Mouse (Mus musculus): Measurements from ENCODE around the gene Cbfb.
"Not testable (repeated sequence)": the region's sequence is repeated elsewhere in the genome, so short reads cannot be mapped to it uniquely, and the experiment has no call there.

Cbfb gene

DNA sequence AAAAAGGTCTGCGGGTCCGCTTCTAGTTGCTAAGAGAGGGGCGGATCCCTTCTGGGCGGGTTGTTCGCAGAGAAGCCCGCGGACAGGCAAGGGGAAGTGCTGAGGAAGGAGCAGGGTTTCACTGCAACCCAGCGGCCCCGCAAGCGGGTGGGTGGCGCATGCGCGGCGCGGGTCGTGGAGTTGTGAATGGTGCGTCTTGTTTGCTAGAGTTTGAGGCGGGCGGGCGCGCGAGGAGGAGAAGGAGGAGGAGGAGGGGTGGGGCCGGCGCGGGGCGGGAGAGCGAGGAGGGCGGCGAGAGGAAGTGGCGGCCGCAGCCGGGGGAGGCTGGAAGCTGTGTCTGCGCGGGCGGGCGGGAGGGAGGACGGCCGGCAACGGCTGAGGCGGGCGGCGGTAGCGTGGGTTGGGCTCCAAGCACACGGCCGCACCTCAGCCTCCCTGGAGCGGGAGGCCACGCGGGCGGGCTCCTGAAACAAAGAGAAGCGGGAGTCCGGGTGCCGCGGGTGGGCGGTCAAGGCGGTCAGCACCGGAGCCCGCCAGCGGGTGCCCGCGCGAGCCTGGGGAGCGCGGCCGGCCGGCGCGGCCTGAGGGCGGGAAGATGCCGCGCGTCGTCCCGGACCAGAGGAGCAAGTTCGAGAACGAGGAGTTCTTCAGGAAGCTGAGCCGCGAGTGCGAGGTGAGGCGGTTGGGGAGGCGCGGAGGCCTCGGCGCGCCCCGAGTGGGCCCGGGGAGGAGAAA, at the start of gene Cbfb:
TSS of gene Cbfb (plus strand) at position 294 of the 735 bp plus-strand sequence.
- DNase-seq (ENCODE audit: extremely low read depth, low read depth) = peak; percentile 90

DNA sequence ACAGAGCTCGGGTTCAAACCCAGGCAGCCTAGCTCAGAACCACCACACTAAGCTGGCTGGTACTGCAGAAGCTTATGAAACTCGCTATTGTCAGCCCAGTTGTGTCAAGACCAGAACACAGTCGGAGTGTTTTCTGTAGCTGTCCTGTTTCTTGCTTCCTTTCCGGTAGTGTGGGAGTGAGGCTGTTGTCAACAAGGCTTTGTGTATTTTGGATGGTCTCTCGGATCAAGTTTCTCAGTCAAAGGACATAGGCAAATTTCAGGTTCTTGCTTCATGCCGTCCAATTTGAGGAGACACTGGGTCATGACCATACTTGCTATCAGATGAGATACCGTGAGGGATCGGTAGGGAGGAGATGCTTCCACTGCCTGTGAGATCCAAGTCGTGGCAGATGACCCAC, 40.6 kb upstream of the Cbfb start:
- no peak for DNase-seq (ENCODE audit: extremely low read depth, low read depth)

- no peak for DNase-seq (ENCODE audit: extremely low read depth, low read depth)
These were observed 39.0 kb upstream of the Cbfb start, which contains the start of gene Ces4a for GRCm38 (mm10) chr8:105131509-105131908. Gene Ces4a, plus strand, starts transcription at chr8:105131800.

DNA sequence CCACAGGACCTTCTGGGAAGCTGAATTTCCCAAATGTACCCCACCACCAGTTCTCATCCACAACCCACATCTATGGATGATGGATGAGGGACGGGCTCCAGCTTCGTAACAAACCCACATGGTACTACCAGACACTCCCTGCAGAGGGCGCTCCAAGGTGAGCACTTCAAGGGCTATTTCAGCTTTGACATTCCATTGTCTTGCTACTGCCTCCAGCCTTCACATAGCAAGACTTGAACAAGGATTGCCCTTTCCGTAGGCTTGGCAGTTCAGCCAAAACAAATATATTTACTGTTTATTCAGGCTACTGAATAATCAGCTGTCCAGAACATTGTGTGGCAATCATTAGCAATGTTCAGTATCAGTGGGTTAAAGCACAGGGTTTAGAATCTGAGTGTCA, 32.1 kb upstream of the Cbfb start:
- DNase-seq (ENCODE audit: extremely low read depth, low read depth) = peak; percentile 26

- DNase-seq (ENCODE audit: extremely low read depth, low read depth) = no peak
These were observed 28.1 kb upstream of the Cbfb start for GRCm38 (mm10) chr8:105142395-105142794.

GRCm38 (mm10) chr8:105151654-105152053, 18.8 kb upstream of the Cbfb start:
- no peak for DNase-seq (ENCODE audit: extremely low read depth, low read depth)

- DNase-seq (ENCODE audit: extremely low read depth, low read depth) = no peak
These were observed 17.7 kb upstream of the Cbfb start for GRCm38 (mm10) chr8:105152623-105153398.

GRCm38 (mm10) chr8:105154316-105154715, 16.2 kb upstream of the Cbfb start:
- no peak for DNase-seq (ENCODE audit: extremely low read depth, low read depth)

DNA sequence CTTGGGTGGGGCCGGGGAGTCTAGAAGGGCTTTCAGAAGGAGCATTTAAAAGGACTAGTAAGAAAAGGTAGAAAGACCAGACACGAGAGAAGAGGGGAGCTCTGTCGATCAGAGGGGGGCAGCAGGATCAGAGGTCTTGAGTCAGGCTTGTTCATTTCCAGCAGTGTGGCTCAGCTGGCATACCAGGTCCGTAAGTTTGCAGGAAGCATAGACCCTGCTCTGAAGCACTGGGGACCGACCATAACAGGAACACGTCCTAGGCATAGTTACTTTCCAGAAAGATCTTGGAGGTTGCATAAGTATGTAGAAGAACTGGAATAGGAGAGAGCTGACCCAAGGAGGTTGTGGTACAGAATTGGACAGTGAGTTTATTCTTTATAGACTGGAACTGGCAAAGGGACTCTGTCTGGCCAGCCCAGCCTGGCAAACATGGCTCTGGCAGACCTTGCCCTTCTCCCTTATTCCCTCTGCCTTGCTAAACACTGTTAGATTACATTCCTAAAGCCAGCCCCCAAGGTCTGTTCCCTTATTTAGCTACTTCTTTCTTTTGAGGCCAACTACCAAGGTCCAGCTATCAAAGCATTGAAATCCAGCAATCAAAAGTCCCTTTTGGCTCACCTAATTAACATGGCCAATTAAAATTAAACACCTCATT, 15.3 kb upstream of the Cbfb start:
- no peak for DNase-seq (ENCODE audit: extremely low read depth, low read depth)

DNA sequence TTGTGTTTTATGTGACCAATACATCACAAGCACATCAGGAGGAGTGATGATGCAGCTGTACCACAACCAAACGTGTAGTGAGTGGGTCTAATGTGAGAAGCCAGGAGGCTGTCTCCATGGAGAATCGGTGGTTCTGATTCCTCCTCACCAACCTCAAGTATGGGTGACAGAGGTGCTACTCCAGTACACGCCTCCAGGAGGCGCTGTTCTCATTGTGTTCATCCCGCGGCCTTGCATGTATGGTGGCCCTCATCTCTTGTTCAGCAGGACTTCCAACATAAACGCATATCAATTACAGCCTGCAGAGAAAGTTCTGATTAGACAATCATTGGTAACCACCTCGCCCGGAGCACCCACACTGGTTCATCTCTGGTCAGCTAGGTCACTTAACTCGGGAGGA, 12.9 kb upstream of the Cbfb start:
- DNase-seq (ENCODE audit: extremely low read depth, low read depth) = peak; percentile 44

- DNase-seq (ENCODE audit: extremely low read depth, low read depth) = no peak
These were observed 12.4 kb upstream of the Cbfb start for GRCm38 (mm10) chr8:105158084-105158483.

DNA sequence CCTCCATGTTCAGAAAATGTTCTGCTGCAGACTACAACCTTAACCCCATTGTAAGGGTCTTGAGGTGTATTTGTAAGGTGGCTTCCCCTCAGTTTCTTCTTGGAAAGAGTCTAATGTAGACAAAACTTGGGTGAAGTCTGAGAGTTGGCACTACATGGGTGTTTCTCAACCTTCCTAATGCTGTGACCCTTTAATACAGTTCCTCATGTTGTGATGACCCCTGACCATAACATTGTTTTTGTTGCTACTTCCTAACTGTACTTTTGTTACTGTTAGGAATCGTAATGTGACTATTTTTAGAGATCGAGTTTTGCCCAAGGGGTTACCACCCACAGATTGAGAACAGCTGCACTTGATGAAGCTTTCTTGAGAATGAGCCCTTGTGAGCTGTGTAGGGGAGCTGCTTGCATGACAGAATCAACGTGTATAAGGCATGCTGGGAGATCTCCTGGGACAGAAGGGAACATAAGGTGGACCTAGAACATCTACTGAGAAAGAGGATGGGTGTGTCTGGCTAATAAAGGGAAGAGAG, 9.3 kb upstream of the Cbfb start:
- no peak for DNase-seq (ENCODE audit: extremely low read depth, low read depth)

DNA sequence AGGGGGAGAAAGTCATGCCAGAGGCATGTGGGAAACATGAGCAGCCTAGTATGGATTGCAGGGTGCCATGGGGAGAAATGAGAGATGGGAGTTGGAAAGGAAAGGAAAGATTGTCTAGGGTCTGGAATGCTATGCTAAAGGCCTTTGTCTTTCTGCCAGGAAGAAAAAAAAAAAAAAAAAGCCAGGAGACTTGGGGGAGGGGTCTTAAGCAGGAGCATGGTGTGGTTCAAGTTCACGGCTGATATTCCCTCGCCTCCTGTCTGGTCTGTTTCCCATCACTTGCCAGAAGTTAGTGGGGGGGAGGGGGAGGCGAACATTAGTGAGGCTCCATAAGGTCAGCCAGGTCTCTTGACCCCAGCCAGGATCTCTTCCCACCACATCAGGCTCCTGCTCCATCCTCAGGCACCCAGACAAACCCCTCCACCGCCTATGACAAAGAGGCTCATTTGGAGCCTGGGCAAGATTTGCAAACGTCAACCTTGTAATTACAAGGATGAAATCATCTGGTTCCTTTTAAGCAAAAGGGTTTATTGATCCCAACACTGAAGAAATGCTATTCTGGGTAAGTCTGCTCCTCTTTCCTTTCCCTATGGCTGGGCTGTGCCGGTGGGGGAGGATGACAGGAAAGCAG, 6.1 kb upstream of the Cbfb start:
- no peak for DNase-seq (ENCODE audit: extremely low read depth, low read depth)

DNA sequence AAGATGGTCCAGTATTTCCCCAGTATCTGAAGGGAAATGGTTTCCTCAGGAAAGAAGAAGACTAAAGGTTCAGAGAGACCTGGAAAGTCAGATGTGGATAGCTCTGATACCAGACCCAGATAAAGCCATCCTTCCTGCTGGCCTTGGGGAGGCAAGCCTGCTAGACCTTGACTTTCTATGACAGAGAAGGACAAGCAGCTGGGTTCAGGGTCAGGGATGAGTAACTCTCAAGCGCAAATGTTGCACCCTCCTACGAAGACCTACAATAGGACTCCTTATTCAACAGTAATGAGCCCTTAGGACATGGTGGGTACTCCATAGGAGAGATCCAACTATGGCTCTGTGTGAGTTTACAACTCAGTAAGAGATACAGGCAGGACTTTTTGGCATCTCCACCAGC, 5.3 kb upstream of the Cbfb start:
- DNase-seq (ENCODE audit: extremely low read depth, low read depth) = no peak

DNA sequence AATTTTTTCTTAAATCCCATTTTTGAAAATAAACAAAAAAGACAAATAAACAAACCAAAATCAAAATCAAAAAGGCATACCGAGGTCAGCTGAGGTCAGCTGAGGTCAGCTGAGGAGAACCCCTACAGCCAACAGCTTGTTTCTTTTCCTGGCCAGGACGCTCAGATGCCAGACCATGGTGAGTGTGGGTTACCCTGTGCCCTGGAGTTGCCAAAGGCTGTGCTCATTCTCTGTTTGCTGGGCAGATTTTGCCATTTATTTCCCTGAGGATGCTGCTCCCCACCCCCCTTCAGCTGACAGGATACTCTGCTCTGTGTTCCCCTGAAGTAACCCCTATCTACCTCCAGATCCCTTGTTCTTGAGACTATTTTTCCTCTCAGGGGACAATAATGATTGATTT, 3.4 kb upstream of the Cbfb start:
- no peak for DNase-seq (ENCODE audit: extremely low read depth, low read depth)

GRCm38 (mm10) chr8:105169582-105169981, 892 bp upstream of the Cbfb start:
- no peak for DNase-seq (ENCODE audit: extremely low read depth, low read depth)

- no peak for DNase-seq (ENCODE audit: extremely low read depth, low read depth)
These were observed 463 bp upstream of the Cbfb start for GRCm38 (mm10) chr8:105170041-105170380.

DNA sequence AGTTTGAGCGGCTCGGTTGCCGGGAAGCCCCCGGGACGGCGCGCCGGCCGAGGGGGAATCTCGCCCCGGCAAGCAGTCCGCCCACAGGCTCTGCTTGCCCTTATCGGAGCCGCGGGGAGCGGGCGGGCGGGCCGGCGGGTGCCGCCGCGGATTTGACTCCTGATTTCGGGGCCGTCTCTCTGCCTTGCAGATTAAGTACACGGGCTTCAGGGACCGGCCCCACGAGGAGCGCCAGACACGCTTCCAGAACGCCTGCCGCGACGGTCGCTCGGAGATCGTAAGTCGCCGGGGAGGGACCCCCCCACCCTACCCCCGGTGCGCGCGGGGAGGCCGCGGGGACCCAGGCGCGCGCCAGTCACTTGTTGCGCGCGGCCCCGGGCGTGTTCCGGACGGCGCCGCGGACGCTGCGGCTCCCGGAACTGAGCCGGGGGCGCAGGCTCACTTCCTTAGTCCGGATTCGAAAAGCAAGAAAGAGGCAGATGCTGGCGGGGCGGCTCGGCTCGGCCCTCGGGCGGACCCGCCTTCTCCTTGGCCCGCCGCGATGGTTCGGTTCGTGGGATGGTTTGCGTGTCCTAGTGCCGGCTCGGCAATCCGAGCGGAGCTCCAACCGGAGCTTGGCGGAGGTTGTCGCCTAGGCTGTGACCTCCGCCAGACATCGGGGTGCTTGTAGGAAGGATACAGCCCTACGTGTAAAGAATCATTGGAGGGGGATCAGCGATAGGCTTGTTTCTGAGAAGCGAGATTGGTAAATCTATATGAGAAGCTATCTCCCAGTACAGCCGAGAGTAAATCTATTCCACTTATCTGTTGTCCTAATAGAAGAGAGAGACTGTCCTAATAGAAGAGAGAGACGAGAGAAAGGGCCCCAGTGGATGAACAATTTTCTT, 885 bp downstream of the Cbfb start:
- DNase-seq (ENCODE audit: extremely low read depth, low read depth) = peak; percentile 20

GRCm38 (mm10) chr8:105172003-105172362, 1.5 kb downstream of the Cbfb start:
- peak; percentile 75 for DNase-seq (ENCODE audit: extremely low read depth, low read depth)

GRCm38 (mm10) chr8:105175287-105175686, 4.8 kb downstream of the Cbfb start:
- DNase-seq (ENCODE audit: extremely low read depth, low read depth) = not testable (repeated sequence)

Data from MEL-GATA-1-ER (cell line).